Mouse (Mus musculus) limb, embryonic 14.5 days (tissue): Measurements from ENCODE around the gene Sun2. TPM values are rescaled to one million over a fixed set of nuclear protein-coding genes. Genes with fewer than 3 reads are reported as not detected.

Source experiments
- ATAC-seq: fragments of 200-750 bp; cut with Nextera tagmentation; 2 replicates; pipeline ENCODE4 v1.8.0; 2017; ENCODE audit warnings: low read depth, moderate number of reproducible peaks, moderate TSS enrichment; ENCODE audit not compliant: low FRiP score
- DNase-seq: peaks from one replicate; pipeline ENCODE4 v3.0.0-alpha.2; 2015; ENCODE audit warnings: low spot score
- H3K27ac ChIP-seq: fragments of 300-500 bp; sonication (generic); replicated peaks from 2 replicates; pipeline ENCODE4 v1.5.1; 2014; ENCODE audit warnings: low read depth, mild to moderate bottlenecking, low read length, moderate library complexity, mixed read lengths
- H3K27me3 ChIP-seq: fragments of 300-500 bp; sonication (generic); 2 replicates; pipeline ENCODE4 v1.6.1; 2014; ENCODE audit warnings: low read length, mixed read lengths; ENCODE audit not compliant: control insufficient read depth, insufficient read depth
- H3K36me3 ChIP-seq: fragments of 300-500 bp; sonication (generic); 2 replicates; pipeline ENCODE4 v1.6.1; 2014; ENCODE audit warnings: mild to moderate bottlenecking, low read length, moderate library complexity, mixed read lengths; ENCODE audit not compliant: control insufficient read depth, insufficient read depth
- H3K4me1 ChIP-seq: fragments of 300-500 bp; sonication (generic); 2 replicates; pipeline ENCODE4 v1.6.1; 2014; ENCODE audit warnings: antibody characterized with exemption, low read length, mixed read lengths; ENCODE audit not compliant: control insufficient read depth, insufficient read depth
- H3K4me2 ChIP-seq: fragments of 300-500 bp; sonication (generic); replicated peaks from 2 replicates; pipeline ENCODE4 v1.6.1; 2014; ENCODE audit warnings: low read depth, mild to moderate bottlenecking, low read length, moderate library complexity; ENCODE audit not compliant: severe bottlenecking
- H3K4me3 ChIP-seq: fragments of 300-500 bp; sonication (generic); replicated peaks from 2 replicates; pipeline ENCODE4 v1.5.1; 2014; ENCODE audit warnings: low read length
- H3K9ac ChIP-seq: fragments of 300-500 bp; sonication (generic); 2 replicates; pipeline ENCODE4 v1.6.1; 2014; ENCODE audit warnings: mild to moderate bottlenecking, low read depth, low read length, moderate library complexity; ENCODE audit not compliant: severe bottlenecking
- H3K9me3 ChIP-seq: fragments of 300-500 bp; sonication (generic); 2 replicates; pipeline ENCODE4 v1.6.1; 2016; ENCODE audit warnings: low read length; ENCODE audit not compliant: control insufficient read depth
- POLR2A ChIP-seq: fragments of 200-500 bp; IDR thresholded peaks from 2 replicates; pipeline ENCODE4 v1.8.0; 2012; ENCODE audit warnings: inconsistent platforms, mild to moderate bottlenecking, moderate library complexity, borderline replicate concordance; ENCODE audit not compliant: insufficient read depth, insufficient read length; ENCODE audit errors: extremely low read depth
- WGBS: fragments of 180-500 bp; shearing (Covaris S2); extraction: QIAGEN DNeasy Blood & Tissue Kit; methylation state at CpG from one replicate; pipeline ENCODE4 v1.1.7; 2014; 5-methylcytosine and 5-hydroxymethylcytosine counted together
- polyA plus RNA-seq, 2 experiments: library from polyadenylated mRNA; depleted of rRNA in 1 of 2; stranded (reverse) in 1 of 2; unstranded in 1 of 2; fragments of >200 nt; fragmentation: Nextera tagmentation in 1 of 2; extraction: Ambion mirVana in 1 of 2; gene quantifications; 2 replicates each; pipeline versions ENCODE4 v1.2.1 to v1.2.3; 2012 to 2014

Gene Sun2
- polyA plus RNA-seq, 2 experiments, result 6.9 to 37.9 TPM

DNA sequence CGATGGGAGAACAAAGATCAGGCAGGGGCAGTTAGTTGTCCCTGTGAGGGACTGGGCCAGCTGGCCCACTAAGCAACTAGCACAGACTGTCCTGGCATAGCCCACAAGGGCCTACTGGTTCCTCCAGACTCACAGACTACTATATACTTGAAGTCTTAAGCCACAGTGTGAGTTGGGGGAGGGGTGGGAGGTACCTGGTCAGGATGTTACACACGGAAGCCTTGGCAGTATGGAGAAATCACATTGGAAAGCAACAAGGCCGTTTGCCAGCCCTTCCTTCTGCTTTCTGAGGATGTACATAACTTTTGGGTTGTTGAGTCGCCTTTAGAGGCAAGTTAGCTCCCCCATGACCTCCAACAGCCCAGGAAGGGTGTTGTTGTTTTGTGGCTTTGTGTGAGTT is 8.7 kb downstream of the Sun2 start:
- H3K4me2 ChIP-seq, result no peak overlapping the region
- TF ChIP-seq POLR2A, result no peak
- H3K4me1 ChIP-seq, result no peaks in the 10 kb centered on the region
- 84% methylated on average over 4 of the region's 4 CpGs for WGBS
- H3K27me3 ChIP-seq, result no peaks in the 10 kb centered on the region
- no peaks in the 10 kb centered on the region for H3K9me3 ChIP-seq
- no peak overlapping the region for H3K4me3 ChIP-seq
- ATAC-seq, result no peak
- DNase-seq, result no peak
- H3K27ac ChIP-seq, result no peak overlapping the region
- peaks cover 91% of the 10 kb centered on the region for H3K36me3 ChIP-seq
- H3K9ac ChIP-seq, result no peak overlapping the region

- no peak overlapping the region for H3K4me2 ChIP-seq
- no peaks in the 10 kb centered on the region for H3K27me3 ChIP-seq
- no peak overlapping the region for H3K9ac ChIP-seq
- TF ChIP-seq POLR2A, result no peak
- ATAC-seq, result no peak
- H3K4me1 ChIP-seq, result no peaks in the 10 kb centered on the region
- no peak overlapping the region for H3K4me3 ChIP-seq
- H3K27ac ChIP-seq, result no peak overlapping the region
- 95% methylated on average over 8 of the region's 8 CpGs for WGBS
- H3K9me3 ChIP-seq, result no peaks in the 10 kb centered on the region
- peaks cover 91% of the 10 kb centered on the region for H3K36me3 ChIP-seq
- DNase-seq, result no peak
Measured at GRCm38 (mm10) chr15:79733192-79733591, 9.1 kb downstream of the Sun2 start.

DNA sequence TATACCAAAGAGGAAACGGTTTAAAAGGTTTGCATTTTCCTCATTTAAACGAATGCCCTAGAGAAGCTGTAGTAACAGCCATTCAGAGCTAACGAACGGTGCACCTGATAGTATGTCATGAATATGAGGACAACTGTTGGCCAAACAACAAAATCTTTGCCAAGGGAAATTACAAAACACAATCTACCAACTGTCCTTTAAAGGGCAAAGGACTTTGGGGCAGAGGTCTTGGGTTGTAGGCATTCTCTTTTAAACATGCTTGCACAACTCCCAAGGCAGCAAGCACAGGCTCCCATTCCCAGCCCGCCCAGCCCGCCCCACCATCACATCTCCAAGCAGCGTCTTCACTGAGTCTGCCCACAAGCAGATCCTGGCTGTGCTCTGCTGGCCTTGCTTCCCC is 10.8 kb downstream of the Sun2 start:
- H3K9ac ChIP-seq, result no peak overlapping the region
- H3K27ac ChIP-seq, result no peak overlapping the region
- no peak for ATAC-seq
- TF ChIP-seq POLR2A, result no peak
- peaks cover 91% of the 10 kb centered on the region for H3K36me3 ChIP-seq
- 90% methylated on average over 7 of the region's 7 CpGs for WGBS
- H3K27me3 ChIP-seq, result no peaks in the 10 kb centered on the region
- no peak overlapping the region for H3K4me2 ChIP-seq
- H3K9me3 ChIP-seq, result no peaks in the 10 kb centered on the region
- no peak for DNase-seq
- H3K4me1 ChIP-seq, result no peaks in the 10 kb centered on the region
- no peak overlapping the region for H3K4me3 ChIP-seq

DNA sequence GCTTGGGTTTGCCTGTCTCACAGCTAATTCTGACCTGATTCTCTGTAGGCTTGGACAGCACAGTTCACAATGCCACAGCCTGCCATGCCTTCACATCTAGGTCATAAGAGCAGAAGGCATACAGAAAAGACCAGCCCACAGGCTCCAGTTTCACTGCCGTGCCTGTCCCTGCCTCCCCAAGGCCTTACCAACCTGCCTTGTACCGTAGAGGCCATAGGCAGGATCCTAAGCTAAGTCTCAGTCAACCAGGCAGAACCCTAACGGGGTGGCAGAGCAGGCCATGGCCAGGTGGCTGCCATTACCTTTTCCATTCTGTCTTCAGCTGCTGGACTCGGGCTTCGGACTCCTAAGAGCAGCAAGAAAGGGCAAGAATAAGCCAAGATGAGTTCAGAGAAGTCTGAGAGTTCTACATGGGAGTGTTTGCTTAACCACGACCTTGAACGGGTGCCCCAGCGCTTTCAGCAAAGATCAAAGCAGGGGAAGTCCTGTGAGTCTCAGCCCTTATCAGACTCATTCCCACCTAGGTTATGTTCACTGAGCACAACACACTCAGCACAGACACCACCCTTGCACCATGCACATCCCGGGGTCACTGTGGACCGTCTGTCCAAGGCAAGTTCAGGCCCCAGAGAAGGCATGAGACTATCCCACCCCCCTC is 13.5 kb downstream of the Sun2 start:
- no peak overlapping the region for H3K27ac ChIP-seq
- no peak overlapping the region for H3K4me3 ChIP-seq
- no peaks in the 10 kb centered on the region for H3K9me3 ChIP-seq
- 90% methylated on average over 10 of the region's 10 CpGs for WGBS
- H3K4me1 ChIP-seq, result no peaks in the 10 kb centered on the region
- DNase-seq (no peak), ATAC-seq (no peak)
- no peak overlapping the region for H3K9ac ChIP-seq
- no peak for TF ChIP-seq POLR2A
- H3K27me3 ChIP-seq, result no peaks in the 10 kb centered on the region
- no peak overlapping the region for H3K4me2 ChIP-seq
- peaks cover 92% of the 10 kb centered on the region for H3K36me3 ChIP-seq

- Histone ChIP-seq H3K9ac (no peak overlapping the region), H3K4me1 (no peaks in the 10 kb centered on the region), H3K27me3 (no peaks in the 10 kb centered on the region), H3K9me3 (no peaks in the 10 kb centered on the region), H3K4me2 (no peak overlapping the region), H3K36me3 (peaks cover 90% of the 10 kb centered on the region), H3K27ac (no peak overlapping the region), H3K4me3 (no peak overlapping the region)
- WGBS, result 77% methylated on average over 5 of the region's 5 CpGs
- DNase-seq (no peak), ATAC-seq (no peak)
- TF ChIP-seq POLR2A, result no peak
Measured at GRCm38 (mm10) chr15:79728311-79728710, 14.0 kb downstream of the Sun2 start.
